Mouse (Mus musculus) erythroblast, embryonic 14.5 days (primary cell): Measurements from ENCODE around the gene Nfia.

Experiments
- GATA1 ChIP-seq: IDR thresholded peaks from 2 replicates; pipeline ENCODE4 v1.6.1; 2012; ENCODE audit warnings: low read length, inconsistent platforms, mixed read lengths
- TAL1 ChIP-seq: IDR thresholded peaks from 3 replicates; pipeline ENCODE4 v1.6.1; 2012; ENCODE audit warnings: low read length, inconsistent platforms, mixed read lengths

DNA sequence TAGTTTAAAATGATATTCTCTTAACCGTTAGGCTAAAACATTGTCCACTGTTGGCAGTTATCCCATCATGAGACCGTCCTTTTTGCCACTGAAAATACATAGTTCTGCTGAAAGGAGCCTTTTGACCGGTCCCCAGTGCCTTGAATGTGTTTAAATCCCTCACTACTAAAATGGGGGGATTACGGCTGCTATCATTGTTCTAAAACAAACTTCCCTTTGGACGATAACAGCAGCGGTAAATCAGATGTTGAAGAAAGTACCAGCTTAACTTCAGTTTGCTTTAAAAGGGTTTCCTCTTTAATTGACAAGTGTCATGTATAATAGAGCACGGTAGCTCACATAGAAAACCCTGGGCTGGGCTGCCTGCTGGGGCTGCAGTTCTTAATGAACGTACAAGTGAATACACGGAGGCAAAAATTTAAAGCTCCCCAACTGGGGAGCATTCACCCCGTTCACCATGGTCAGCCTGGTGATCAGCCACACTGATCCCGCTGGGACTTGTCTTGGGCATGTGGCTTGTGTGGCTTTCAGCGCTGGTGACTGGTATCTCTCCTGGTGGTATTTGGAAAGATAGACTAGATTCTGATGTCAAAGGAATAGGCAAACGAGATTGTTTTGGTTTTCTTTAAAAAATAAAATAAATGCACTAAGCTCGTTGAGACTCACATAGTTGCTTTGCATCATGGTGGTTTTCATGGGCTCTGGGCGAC, 71.6 kb downstream of the Nfia start:
- TF ChIP-seq TAL1 (no peak), GATA1 (no peak)
